Mouse (Mus musculus) erythroblast, embryonic 14.5 days (primary cell): ENCODE measurements around the gene Iqcb1.

Experiments used
- GATA1 ChIP-seq: IDR thresholded peaks from 2 replicates; pipeline ENCODE4 v1.6.1; 2012; ENCODE audit warnings: low read length, inconsistent platforms, mixed read lengths
- TAL1 ChIP-seq: IDR thresholded peaks from 3 replicates; pipeline ENCODE4 v1.6.1; 2012; ENCODE audit warnings: low read length, inconsistent platforms, mixed read lengths

- no peak for TF ChIP-seq GATA1
- no peak for TF ChIP-seq TAL1
Measured at GRCm38 (mm10) chr16:36891415-36891814, 63.2 kb downstream of the Iqcb1 start.
